Mouse (Mus musculus) bone marrow macrophage, adult 2 months (primary cell): ENCODE measurements around the gene Traf3ip3. TPM values are rescaled to one million over a fixed set of nuclear protein-coding genes. Genes with fewer than 3 reads are reported as not detected.
A peak's percentile ranks its signal among the peaks of the same experiment; 100 is the strongest.

Experiments
- H3K27ac ChIP-seq: 2 replicates; pipeline ENCODE4 v1.5.1; 2012; ENCODE audit warnings: low read depth, low read length; ENCODE audit not compliant: insufficient read depth
- H3K4me1 ChIP-seq: 2 replicates; pipeline ENCODE4 v1.6.1; 2012; ENCODE audit warnings: low read length; ENCODE audit not compliant: control insufficient read depth, insufficient read depth
- H3K4me3 ChIP-seq: 2 replicates; pipeline ENCODE4 v1.5.1; 2012; ENCODE audit warnings: mild to moderate bottlenecking, low read length, moderate library complexity; ENCODE audit not compliant: insufficient read depth
- CTCF ChIP-seq: IDR thresholded peaks from 2 replicates; pipeline ENCODE4 v1.5.1; 2012; ENCODE audit warnings: low read depth, mild to moderate bottlenecking, low read length, moderate library complexity
- POLR2A ChIP-seq: IDR thresholded peaks from 2 replicates; pipeline ENCODE4 v1.6.1; 2012; ENCODE audit warnings: mild to moderate bottlenecking, low read depth, low read length, borderline replicate concordance
- polyA plus RNA-seq: library from polyadenylated mRNA; stranded (reverse); fragments of >200 nt; gene quantifications from 2 replicates; pipeline ENCODE4 v1.2.4, GENCODE M21; 2012; ENCODE audit not compliant: missing spikeins, insufficient read depth, insufficient read length

Traf3ip3 gene
- polyA plus RNA-seq, 1 experiment = 48.6 TPM

- TF ChIP-seq POLR2A (no peak), CTCF (no peak)
- Histone ChIP-seq H3K4me1 (no peaks in the 10 kb centered on the region), H3K27ac (no peak overlapping the region), H3K4me3 (no peak overlapping the region)
These were observed 12.6 kb upstream of the Traf3ip3 start for GRCm38 (mm10) chr1:193214053-193214452.

GRCm38 (mm10) chr1:193211371-193211770 is 9.9 kb upstream of the Traf3ip3 start:
- Histone ChIP-seq H3K4me3 (no peak overlapping the region), H3K27ac (no peak overlapping the region), H3K4me1 (peaks cover 2% of the 10 kb centered on the region; the same call in 1 of the 2 replicates)
- no peak for TF ChIP-seq CTCF
- no peak for TF ChIP-seq POLR2A

- Histone ChIP-seq H3K4me3 (no peak overlapping the region), H3K27ac (no peak overlapping the region), H3K4me1 (peaks cover 2% of the 10 kb centered on the region; the same call in 1 of the 2 replicates)
- TF ChIP-seq POLR2A (no peak), CTCF (peak; percentile 79)
These were observed 6.7 kb upstream of the Traf3ip3 start for GRCm38 (mm10) chr1:193208178-193208577.

GRCm38 (mm10) chr1:193207503-193207902 is 6.0 kb upstream of the Traf3ip3 start, which contains the start of gene Lamb3:
Gene Lamb3 (plus strand): TSS chr1:193207699.
- Histone ChIP-seq H3K27ac (no peak within 1 kb of the TSS), H3K4me1 (peaks cover 2% of the 10 kb centered on the region; the same call in 1 of the 2 replicates), H3K4me3 (no peak within 1 kb of the TSS)
- TF ChIP-seq POLR2A (no peak), CTCF (no peak)

- TF ChIP-seq POLR2A (no peak), CTCF (no peak)
- Histone ChIP-seq H3K4me1 (peaks cover 10% of the 10 kb centered on the region), H3K27ac (no peak overlapping the region), H3K4me3 (no peak overlapping the region)
These were observed 3.9 kb upstream of the Traf3ip3 start for GRCm38 (mm10) chr1:193205431-193205830.

GRCm38 (mm10) chr1:193203821-193204220 is 2.3 kb upstream of the Traf3ip3 start:
- Histone ChIP-seq H3K4me1 (peaks cover 22% of the 10 kb centered on the region), H3K27ac (no peak overlapping the region), H3K4me3 (no peak overlapping the region)
- no peak for TF ChIP-seq CTCF
- TF ChIP-seq POLR2A = no peak

- Histone ChIP-seq H3K27ac (peak overlapping the region; percentile 94), H3K4me3 (peak overlapping the region; percentile 71), H3K4me1 (peaks cover 33% of the 10 kb centered on the region)
- TF ChIP-seq POLR2A = no peak
- TF ChIP-seq CTCF = no peak
These were observed 692 bp downstream of the Traf3ip3 start for GRCm38 (mm10) chr1:193200640-193201382.

GRCm38 (mm10) chr1:193198312-193198711 is 3.2 kb downstream of the Traf3ip3 start:
- no peak for TF ChIP-seq CTCF
- TF ChIP-seq POLR2A = no peak
- Histone ChIP-seq H3K4me1 (peaks cover 36% of the 10 kb centered on the region), H3K4me3 (no peak overlapping the region), H3K27ac (no peak overlapping the region)

GRCm38 (mm10) chr1:193197494-193198205 is 3.9 kb downstream of the Traf3ip3 start:
- no peak for TF ChIP-seq POLR2A
- no peak for TF ChIP-seq CTCF
- Histone ChIP-seq H3K27ac (no peak overlapping the region), H3K4me3 (no peak overlapping the region), H3K4me1 (peaks cover 36% of the 10 kb centered on the region)
